Mouse (Mus musculus): Measurements from ENCODE around the gene E130309D02Rik.

The E130309D02Rik gene

DNA sequence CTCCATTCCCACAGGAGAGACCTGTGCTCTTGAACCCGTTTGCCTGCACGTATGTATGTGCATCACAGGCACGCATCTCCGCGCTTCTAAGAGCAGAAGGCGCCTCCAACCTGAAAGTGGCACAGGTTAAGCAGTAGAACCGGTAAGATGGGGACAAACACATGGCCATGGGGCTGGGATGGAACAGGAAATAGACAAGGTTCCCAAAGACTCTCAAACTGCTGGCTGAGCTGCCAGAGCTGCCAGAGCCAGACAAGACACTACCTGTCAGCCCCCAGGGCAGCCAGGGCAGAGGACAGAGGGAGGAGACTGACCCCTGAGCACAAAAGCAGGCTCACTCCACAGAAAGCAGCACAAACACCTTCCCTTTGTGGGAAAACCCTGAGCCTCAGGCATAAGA is 5.2 kb downstream of the E130309D02Rik start:
- DNase-seq (ENCODE audit: low read depth, low spot score): no peak

GRCm38 (mm10) chr5:143308825-143309224 is 6.3 kb downstream of the E130309D02Rik start:
- DNase-seq (ENCODE audit: low read depth, low spot score): no peak

- DNase-seq (ENCODE audit: low read depth, low spot score): no peak
Measured at GRCm38 (mm10) chr5:143304251-143304650, 10.9 kb downstream of the E130309D02Rik start.

GRCm38 (mm10) chr5:143301296-143301695 is 13.9 kb downstream of the E130309D02Rik start:
- no peak for DNase-seq (ENCODE audit: low read depth, low spot score)

- DNase-seq (ENCODE audit: low read depth, low spot score): peak; percentile 33
Measured at GRCm38 (mm10) chr5:143299686-143300085, 15.5 kb downstream of the E130309D02Rik start.

GRCm38 (mm10) chr5:143298391-143298790 is 16.8 kb downstream of the E130309D02Rik start:
- no peak for DNase-seq (ENCODE audit: low read depth, low spot score)

DNA sequence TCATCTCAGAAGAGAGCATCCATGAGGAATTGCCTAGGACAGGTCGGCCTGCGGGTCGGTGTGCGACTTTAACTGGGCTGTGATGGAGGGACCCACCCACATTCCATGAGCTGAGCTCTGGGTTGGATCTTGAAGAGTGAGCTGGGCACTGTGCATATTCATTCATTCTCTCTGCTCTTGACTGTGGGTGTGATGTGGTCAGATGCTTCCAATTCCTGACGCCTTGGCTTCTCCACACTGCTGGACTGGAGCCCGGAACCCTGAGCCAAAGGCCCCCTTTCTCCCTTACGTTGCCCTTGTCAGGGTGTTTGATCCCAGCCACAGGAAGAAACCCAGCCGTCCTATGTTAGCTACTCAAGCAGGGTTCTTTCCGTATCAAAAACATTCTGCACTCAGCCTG is 17.2 kb downstream of the E130309D02Rik start:
- DNase-seq (ENCODE audit: low read depth, low spot score): no peak

DNA sequence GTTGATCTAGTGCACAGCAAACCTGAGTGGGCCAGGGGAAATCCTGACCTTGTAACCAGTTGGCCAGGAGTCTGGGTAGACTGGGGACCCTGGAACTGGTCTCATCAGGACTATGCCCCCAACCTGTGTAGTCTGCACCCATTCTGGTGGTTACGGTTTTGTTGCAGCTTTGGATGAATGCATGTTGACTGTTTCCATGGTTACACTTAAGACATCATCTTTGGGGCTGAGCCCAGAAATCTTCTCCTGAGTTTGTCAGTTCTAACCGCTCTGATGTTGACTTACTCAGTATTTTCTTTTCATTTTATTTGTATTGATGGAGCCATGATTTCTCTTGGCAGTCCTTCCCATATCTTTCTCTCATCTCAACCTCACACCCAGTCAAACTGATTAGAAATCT is 19.8 kb downstream of the E130309D02Rik start:
- DNase-seq (ENCODE audit: low read depth, low spot score): no peak

- DNase-seq (ENCODE audit: low read depth, low spot score): no peak
Measured at GRCm38 (mm10) chr5:143294862-143295261, 20.3 kb downstream of the E130309D02Rik start.

DNA sequence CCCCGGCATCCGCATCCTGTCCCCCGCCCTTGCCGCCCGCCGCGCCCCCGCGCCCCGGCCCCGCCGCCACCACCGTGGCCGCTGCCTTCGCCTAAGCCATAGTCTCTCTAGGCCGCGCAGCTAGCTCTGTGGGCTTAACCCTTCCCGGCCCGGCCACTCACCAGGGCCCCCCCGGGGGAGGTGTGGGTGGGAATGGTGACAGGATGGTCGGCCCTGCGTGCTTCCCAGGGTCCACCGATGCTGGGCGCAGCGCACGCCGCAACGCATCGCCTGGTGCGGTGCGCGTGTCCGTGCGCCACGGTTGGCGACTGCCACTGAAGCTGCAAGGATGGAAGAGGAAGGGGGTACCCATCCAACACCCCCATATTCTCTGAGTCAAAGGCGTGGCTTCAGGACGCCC is 21.8 kb downstream of the E130309D02Rik start, which contains the start of gene Zfp853:
Gene Zfp853, minus strand, starts transcription at position 220 of the 400 bp plus-strand sequence.
- no peak for DNase-seq (ENCODE audit: low read depth, low spot score)

- DNase-seq (ENCODE audit: low read depth, low spot score): no peak
Measured at GRCm38 (mm10) chr5:143292879-143293278, 22.3 kb downstream of the E130309D02Rik start.

GRCm38 (mm10) chr5:143289299-143289698 is 25.9 kb downstream of the E130309D02Rik start:
- no peak for DNase-seq (ENCODE audit: low read depth, low spot score)

DNA sequence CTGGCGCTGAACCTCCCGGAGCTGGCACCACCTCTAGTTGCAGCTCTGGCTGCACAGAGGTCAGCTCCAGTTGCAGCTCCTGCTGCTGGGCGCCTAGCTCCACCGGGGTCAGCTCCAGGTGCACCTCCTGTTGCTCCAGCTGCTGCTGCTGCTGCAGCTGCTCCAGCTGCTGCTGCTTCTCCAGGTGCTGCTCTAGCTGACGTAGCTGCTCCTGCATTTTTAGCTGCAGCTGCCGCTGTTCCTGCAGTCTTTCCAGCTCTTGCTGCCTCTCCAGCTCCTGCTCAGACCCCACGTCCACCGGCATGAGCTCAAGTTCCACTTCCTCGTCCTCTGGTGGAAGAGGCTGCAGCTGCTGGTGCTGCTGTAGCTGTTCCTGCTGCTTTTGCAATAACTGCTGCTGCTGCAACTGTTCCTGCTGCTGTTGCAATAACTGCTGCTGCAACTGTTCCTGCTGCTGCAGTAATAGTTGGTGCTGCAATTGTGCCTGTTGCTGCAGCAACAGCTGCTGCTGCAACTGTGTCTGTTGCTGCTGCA is 26.7 kb downstream of the E130309D02Rik start:
- peak; percentile 23 for DNase-seq (ENCODE audit: low read depth, low spot score)

- DNase-seq (ENCODE audit: low read depth, low spot score): peak; percentile 24
Measured at GRCm38 (mm10) chr5:143287774-143288328, 27.3 kb downstream of the E130309D02Rik start.

DNA sequence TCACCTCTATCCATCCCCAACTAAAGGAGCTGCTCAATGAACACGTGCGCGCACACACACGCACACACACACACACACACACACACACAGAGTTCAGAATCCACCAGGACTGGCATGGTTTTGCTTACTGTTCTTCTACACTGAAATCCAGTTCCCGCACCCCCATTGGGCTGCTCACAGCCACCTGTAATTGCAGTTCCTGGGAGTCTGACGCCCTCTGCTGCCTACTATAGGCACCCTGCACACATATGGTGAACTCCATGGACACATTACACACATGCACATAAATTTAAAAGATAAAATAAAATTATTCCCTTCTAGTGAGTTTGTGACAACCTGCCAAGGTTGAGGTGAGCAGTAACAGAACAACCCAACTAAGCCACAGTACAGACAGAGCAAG is 30.4 kb downstream of the E130309D02Rik start:
- no peak for DNase-seq (ENCODE audit: low read depth, low spot score)

DNA sequence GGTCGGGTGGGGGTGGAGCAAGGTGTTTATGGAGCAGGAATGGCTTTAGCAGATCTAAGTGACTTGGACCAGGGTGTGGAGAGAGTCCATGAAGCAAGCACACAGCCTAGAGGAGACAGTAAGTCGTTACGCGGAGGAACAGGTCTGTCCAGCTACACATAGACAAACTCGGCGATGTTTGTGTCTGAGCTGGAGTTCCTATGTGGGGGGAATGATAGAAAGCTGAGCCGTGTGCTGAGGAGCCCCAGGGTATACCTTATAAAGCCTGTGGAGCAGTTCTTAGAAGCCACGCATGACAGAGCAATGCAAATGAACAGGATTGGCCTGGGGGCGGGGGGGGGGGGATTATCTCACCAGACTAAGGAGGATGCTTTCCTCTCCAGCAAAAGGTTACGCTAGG is 35.9 kb downstream of the E130309D02Rik start:
- DNase-seq (ENCODE audit: low read depth, low spot score): no peak

DNA sequence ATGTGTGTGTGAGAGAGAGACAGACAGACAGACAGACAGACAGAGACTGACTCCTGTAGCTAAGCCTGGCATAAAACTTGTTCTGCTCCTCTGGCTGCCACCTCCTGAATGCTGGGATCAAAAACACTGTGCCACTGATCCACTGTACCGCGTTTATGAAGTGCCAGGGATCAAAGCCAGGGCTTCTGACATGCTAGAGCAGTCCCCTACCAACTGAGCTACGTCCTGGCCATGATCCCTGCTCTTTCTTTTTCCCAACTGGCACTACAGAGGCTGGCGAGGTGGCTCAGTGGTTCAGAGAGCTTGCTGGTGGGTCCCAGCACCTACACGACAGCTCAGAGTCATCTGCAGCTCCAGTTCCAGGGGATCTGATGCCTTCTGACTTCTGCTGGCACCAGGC is 39.4 kb downstream of the E130309D02Rik start:
- DNase-seq (ENCODE audit: low read depth, low spot score): no peak

DNA sequence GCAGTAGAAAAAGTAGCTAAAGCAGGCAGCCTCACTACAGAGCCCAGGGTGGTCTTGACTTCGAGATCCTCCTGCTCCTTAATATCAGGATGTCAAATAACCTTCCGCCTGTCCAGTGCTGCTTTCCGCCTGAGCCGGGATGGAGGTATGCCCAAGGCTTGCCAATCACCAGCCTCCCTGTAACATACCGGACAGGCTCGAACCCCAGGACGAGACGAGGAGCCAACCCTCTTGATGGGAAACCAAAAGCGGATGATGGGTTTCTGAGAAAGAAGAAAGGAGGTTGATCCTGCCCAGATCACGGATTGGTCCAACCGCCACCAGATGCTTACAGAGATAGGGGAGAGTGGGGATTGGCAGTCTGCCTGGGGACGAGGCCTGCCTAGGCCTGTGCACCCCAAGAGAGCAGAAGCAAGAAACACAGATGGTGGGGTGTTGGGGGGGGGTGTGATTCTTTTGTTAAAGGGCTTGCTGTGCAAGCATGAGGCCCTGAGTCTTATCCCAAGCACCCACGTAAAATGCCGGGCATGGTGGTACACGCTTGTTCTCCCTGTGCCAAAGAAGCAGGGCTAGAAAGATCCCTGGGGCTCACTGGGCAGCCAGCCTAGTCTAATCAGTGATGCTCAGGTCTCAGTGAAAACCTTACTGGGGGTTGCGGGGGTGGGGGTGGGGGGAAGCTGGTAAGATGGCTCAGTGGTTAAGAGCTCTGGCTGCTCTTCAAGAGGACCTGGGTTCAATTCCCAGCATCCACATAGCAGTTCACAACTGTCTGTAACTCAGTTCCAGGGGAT is 42.4 kb downstream of the E130309D02Rik start:
- DNase-seq (ENCODE audit: low read depth, low spot score): no peak

GRCm38 (mm10) chr5:143272108-143272507 is 43.1 kb downstream of the E130309D02Rik start:
- DNase-seq (ENCODE audit: low read depth, low spot score): no peak

DNA sequence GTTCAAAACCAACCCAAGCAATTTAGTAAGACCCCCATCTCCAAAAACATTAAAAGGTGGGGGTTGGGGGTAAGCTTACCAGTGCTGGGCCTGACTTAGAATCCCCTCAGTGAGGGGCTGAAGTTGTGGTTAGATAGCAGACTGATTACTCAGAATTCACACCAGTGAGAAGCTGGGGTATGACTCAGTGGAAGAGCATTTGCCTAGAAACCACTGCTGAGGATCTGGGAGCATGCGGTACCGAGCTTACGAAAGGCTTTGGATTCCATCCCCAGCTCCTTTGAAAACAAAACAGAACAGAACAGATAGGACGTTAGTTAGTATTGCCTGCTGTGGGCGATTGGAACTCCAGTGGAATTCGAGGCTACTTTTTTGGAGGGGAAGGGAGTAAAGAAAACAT is 43.5 kb downstream of the E130309D02Rik start:
- no peak for DNase-seq (ENCODE audit: low read depth, low spot score)

GRCm38 (mm10) chr5:143270151-143270519 is 45.0 kb downstream of the E130309D02Rik start:
- DNase-seq (ENCODE audit: low read depth, low spot score): no peak

DNA sequence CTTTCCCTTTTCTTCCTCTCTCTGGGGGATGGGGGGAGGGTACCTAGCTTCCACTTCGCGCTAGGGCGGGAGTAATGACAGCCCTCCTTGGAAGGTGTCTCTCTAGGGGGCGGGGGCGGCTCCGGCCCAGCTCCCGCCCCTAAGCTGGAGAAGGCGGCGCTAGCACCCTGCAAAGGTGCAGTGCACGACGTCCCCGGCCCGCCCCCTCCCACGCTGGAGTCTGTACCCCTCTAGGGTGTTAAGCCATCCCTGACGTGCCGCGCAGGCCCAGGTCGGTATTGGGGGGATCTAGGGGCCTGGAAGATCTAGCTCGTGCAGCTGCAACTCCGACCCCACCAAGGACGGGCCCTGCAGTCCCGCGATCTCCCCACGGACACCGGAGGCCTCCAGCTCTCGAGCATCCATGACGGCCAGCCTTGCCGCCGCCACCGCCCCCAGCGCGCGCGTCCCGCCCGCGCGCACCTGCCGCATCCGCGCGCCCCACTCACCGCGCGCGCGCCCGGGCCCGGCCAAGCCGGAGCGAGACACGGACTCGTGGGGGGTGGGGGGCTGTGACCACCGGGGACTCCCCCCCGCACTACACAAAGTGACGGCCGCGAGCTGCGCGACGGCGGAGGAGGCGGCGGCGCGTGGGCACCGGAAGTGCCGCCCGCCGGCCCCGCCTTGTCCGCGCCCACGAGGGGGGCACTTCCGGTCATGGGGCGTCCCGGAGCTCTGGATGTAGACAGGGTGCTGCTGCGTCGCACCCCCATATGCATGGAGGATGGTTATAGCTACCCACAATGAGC is 45.6 kb downstream of the E130309D02Rik start, which contains the start of gene Zfp316:
Gene Zfp316, minus strand, starts transcription at position 660 of the 788 bp plus-strand sequence.
- peak; percentile 58 for DNase-seq (ENCODE audit: low read depth, low spot score)

Measured in mesoderm, embryonic 11.5 days (tissue).